Mouse (Mus musculus) effector memory CD4-positive, alpha-beta T cell, adult 5 months (primary cell): ENCODE measurements around the gene Olfr1427. TPM values are rescaled to one million over a fixed set of nuclear protein-coding genes. Genes with fewer than 3 reads are reported as not detected.

ENCODE experiments used
- polyA plus RNA-seq: library from polyadenylated mRNA; unstranded; fragments of 100-300 nt; shearing (Covaris generic); gene quantifications from one replicate; pipeline ENCODE4 v1.2.1, GENCODE M21; 2017

Gene Olfr1427
- polyA plus RNA-seq: not detected

DNA sequence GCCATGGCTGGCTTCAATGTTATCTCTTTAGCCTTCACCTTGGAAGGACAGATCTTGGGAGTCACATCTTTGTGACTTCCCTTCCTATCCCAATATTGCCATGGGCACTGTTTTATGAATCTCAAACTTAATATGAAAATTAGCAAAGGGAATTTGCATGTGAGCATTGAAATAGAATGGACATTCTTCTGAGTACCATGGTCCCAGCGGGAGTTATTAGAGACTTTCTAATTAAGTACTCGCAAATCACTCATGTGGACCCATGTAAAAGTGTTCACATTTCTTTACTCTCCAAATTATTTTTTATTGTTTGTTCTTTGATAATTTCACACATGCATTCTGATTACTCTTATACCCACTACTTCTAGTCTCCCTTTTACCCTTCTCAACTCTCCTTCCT lies at the start of gene Olfr1427:
Olfr1427 (minus strand) TSS at position 101 of the 400 bp plus-strand sequence.

DNA sequence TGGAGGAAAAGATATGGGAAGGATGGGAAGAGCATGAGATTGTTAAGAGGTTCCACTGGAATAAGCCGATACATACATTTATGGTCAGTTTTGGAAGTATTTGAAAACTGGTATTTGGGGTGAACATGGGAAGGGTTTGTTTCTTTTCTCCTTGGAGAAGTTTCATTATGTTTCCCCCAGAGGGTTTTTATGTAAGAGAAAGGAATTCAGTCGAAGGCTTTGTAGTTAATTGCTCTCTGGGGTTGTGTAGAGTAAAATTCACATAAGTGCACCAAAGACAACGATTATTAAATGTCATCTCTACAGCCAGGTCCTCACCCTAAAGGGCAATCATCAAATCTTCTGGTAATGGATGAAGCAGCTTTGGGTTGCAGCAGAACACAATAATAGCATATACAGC lies 20.0 kb upstream of the Olfr1427 start, which contains the start of gene Olfr76:
Olfr76 (minus strand) TSS at position 101 of the 400 bp plus-strand sequence.

DNA sequence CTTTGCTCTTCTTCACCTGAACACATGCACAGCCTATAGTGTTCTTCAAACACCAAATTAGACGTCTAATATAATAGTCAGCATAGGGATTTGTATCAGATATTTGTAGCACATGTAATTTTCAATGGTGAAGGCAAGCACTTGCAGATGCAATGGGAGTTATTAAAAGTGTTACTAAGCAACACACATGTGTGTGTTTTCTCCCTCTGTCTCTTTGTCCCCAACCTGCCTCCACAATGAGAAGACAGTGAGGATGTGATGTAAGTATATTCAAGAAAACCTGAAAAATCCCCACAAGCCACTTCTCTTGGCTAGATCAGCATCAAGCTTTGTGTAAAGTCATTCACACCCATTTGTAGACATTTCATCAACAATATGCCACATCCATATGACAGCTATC lies 12.7 kb upstream of the Olfr1427 start, which contains the start of gene Olfr1428:
Olfr1428 (minus strand) TSS at position 101 of the 400 bp plus-strand sequence.

DNA sequence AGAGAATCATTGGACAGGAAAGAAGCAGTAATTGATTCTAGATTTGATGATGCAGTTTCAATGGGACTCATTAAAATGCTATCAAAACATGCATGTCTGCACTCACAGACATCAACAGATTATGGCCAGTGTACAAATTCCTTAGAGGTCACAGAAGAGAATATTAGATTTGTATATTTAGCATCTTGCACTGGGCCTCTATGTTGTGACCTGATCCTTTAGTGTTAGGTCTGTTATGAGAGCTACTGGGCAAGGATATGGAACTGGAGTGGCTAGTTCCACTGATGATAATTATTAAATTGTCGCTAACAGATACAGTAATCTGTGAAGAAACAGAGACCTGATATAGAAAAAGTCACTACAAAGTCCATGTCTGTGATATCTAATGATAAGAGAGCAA lies 11.2 kb downstream of the Olfr1427 start, which contains the start of gene Olfr1426:
Olfr1426 (minus strand) TSS at position 101 of the 400 bp plus-strand sequence.

DNA sequence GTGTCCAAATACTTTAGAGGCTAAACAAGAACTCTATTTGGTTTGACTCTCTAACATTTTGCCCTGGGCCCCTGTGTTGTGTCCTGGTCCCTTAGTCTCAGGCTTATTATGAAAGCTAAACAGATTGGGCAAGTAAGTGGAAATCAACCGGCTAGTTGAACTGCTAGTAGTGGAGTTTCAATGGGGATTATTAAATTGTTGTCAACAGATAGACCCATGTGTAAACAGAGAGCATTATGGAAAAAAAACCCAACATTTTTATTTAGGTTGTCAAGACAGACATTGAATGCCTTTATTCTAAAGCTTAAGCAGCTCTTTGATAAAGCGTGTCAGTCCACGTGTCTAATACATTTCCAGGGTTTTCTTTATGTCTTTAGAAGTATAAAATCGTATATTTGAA lies 25.5 kb downstream of the Olfr1427 start, which contains the start of gene Olfr1425:
Olfr1425 (minus strand) TSS at position 101 of the 400 bp plus-strand sequence.

DNA sequence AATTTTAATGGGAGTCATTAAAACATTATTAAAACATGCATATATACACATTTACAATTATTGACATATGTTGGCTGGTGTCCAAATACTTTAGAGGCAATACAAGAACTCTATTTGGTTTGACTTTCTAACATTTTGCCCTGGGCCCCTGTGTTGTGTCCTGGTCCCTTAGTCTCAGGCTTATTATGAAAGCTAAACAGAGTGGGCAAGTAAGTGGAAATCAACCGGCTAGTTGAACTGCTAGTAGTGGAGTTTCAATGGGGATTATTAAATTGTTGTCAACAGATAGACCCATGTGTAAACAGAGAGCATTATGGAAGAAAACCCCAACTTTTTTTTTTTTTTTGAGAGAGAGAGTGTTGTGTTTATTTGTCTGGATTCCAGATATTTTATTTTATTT lies 40.6 kb downstream of the Olfr1427 start, which contains the start of gene Olfr1424:
Olfr1424 (minus strand) TSS at position 101 of the 400 bp plus-strand sequence.

Other genes with a start within 250 kb of the Olfr1427 start
- not detected for gene Olfr1418, start 242.3 kb downstream of the Olfr1427 start, polyA plus RNA-seq
- not detected for gene Olfr1419, start 228.2 kb downstream of the Olfr1427 start, polyA plus RNA-seq
- gene Olfr1420, start 216.8 kb downstream of the Olfr1427 start, polyA plus RNA-seq: not detected
- gene Patl1, start 190.9 kb downstream of the Olfr1427 start, polyA plus RNA-seq: 29.6 TPM
- 47.6 TPM for gene Osbp, start 137.4 kb downstream of the Olfr1427 start, polyA plus RNA-seq
- gene Olfr1423, start 62.0 kb downstream of the Olfr1427 start, polyA plus RNA-seq: 0.09 TPM
- 0.21 TPM for gene Olfr1424, start 40.7 kb downstream of the Olfr1427 start, polyA plus RNA-seq
- not detected for gene Olfr1425, start 25.6 kb downstream of the Olfr1427 start, polyA plus RNA-seq
- not detected for gene Olfr1426, start 11.3 kb downstream of the Olfr1427 start, polyA plus RNA-seq
- gene Olfr1428, start 12.6 kb upstream of the Olfr1427 start, polyA plus RNA-seq: not detected
- gene Olfr76, start 19.9 kb upstream of the Olfr1427 start, polyA plus RNA-seq: not detected
- gene Olfr1555-ps1, start 66.8 kb upstream of the Olfr1427 start, polyA plus RNA-seq: 0.14 TPM
- not detected for gene Olfr1431, start 97.3 kb upstream of the Olfr1427 start, polyA plus RNA-seq
- not detected for gene Olfr1432, start 129.3 kb upstream of the Olfr1427 start, polyA plus RNA-seq
- not detected for gene Olfr262, start 138.3 kb upstream of the Olfr1427 start, polyA plus RNA-seq
- gene Olfr235, start 157.7 kb upstream of the Olfr1427 start, polyA plus RNA-seq: not detected
- gene Olfr1434, start 176.5 kb upstream of the Olfr1427 start, polyA plus RNA-seq: not detected
- gene Olfr1436, start 195.8 kb upstream of the Olfr1427 start, polyA plus RNA-seq: not detected
- not detected for gene Olfr1437, start 221.8 kb upstream of the Olfr1427 start, polyA plus RNA-seq
- gene Olfr1438-ps1, start 232.6 kb upstream of the Olfr1427 start, polyA plus RNA-seq: not detected